Mouse (Mus musculus) ES-Bruce4 (cell line): ENCODE results near the gene Gpbar1. TPM values are rescaled to one million over a fixed set of nuclear protein-coding genes. Genes with fewer than 3 reads are reported as not detected.
A peak's percentile ranks its signal among the peaks of the same experiment; 100 is the strongest.

Source experiments
- H3K27ac ChIP-seq: 2 replicates; pipeline ENCODE4 v1.5.1; 2012; ENCODE audit warnings: low read length, inconsistent platforms; ENCODE audit not compliant: insufficient read depth
- H3K27me3 ChIP-seq: 2 replicates; pipeline ENCODE4 v1.6.1; 2012; ENCODE audit warnings: mild to moderate bottlenecking, low read length, inconsistent platforms; ENCODE audit not compliant: control insufficient read depth, poor library complexity, insufficient read depth, severe bottlenecking
- H3K36me3 ChIP-seq: 2 replicates; pipeline ENCODE4 v1.6.1; 2012; ENCODE audit warnings: inconsistent platforms, mild to moderate bottlenecking, low read length, moderate library complexity; ENCODE audit not compliant: control insufficient read depth, poor library complexity, insufficient read depth, severe bottlenecking
- H3K4me1 ChIP-seq: one replicate; pipeline ENCODE4 v1.8.1; 2011; ENCODE audit warnings: low read length; ENCODE audit not compliant: control insufficient read depth, insufficient read depth
- H3K4me3 ChIP-seq: 2 replicates; pipeline ENCODE4 v1.5.1; 2011; ENCODE audit warnings: low read depth, mild to moderate bottlenecking, low read length
- H3K9ac ChIP-seq: 2 replicates; pipeline ENCODE4 v1.6.1; 2012; ENCODE audit warnings: low read depth, mild to moderate bottlenecking, inconsistent platforms; ENCODE audit not compliant: poor library complexity, severe bottlenecking
- H3K9me3 ChIP-seq: replicated peaks from 2 replicates; pipeline ENCODE4 v1.6.1; 2012; ENCODE audit warnings: mild to moderate bottlenecking, low read length, inconsistent platforms; ENCODE audit not compliant: control insufficient read depth, poor library complexity, insufficient read depth, severe bottlenecking
- CTCF ChIP-seq: IDR thresholded peaks from one replicate; pipeline ENCODE4 v1.8.1; 2011; ENCODE audit warnings: low read depth, low read length
- EP300 ChIP-seq: IDR thresholded peaks from 2 replicates; pipeline ENCODE4 v1.6.1; 2011; ENCODE audit warnings: low read depth, low read length; ENCODE audit not compliant: insufficient read depth
- POLR2A ChIP-seq: IDR thresholded peaks from one replicate; pipeline ENCODE4 v1.8.1; 2011; ENCODE audit warnings: low read length; ENCODE audit not compliant: insufficient read depth
- polyA plus RNA-seq: library from polyadenylated mRNA; stranded (reverse); fragments of >200 nt; gene quantifications from 2 replicates; pipeline ENCODE4 v1.2.4, GENCODE M21; 2011; ENCODE audit warnings: low read depth; ENCODE audit not compliant: missing spikeins, insufficient read depth, insufficient read length

Gpbar1 gene
- polyA plus RNA-seq, 1 experiment: not detected

DNA sequence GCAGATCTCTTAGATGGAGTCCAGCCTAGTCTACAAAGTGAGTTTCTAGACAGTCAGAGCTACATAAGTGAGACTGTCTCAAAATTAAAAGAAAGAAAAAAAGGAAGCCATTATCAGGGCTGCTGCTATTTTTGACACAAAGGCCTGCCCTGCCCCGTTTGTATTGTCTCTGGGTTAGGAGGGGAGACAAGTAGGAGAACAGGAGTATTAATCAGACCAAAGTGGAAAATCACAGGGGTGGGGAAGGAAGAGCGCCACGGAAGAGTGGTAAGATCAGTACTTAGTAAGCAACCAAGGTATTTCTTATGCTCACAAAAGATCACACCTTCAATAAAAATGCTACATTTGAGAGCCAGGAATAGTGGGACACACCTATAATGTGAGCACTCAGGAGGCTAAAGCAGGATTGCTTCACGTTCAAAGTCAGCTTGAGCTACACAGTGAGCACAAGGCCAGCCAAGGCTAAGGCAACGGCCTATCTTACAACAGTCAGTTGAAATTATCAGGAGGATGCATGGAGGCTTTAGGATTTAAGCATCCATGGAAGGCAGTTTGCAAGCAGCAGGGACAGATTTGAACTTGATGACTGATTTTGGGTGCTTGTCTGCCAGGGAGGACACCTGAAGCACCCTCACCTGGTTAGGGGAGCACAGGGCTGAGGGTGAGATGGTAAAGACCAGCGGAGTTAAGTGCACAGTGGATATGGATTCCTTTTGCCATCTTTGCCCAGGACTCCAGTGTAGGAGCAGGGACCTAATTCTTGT lies 22.2 kb downstream of the Gpbar1 start:
- peaks cover 10% of the 10 kb centered on the region for H3K4me1 ChIP-seq
- H3K36me3 ChIP-seq: no peaks in the 10 kb centered on the region
- H3K9me3 ChIP-seq: no peaks in the 10 kb centered on the region
- H3K9ac ChIP-seq: no peak overlapping the region
- H3K4me3 ChIP-seq: no peak overlapping the region
- no peak overlapping the region for H3K27ac ChIP-seq
- no peaks in the 10 kb centered on the region for H3K27me3 ChIP-seq
- TF ChIP-seq CTCF (no peak), POLR2A (no peak), EP300 (no peak)

DNA sequence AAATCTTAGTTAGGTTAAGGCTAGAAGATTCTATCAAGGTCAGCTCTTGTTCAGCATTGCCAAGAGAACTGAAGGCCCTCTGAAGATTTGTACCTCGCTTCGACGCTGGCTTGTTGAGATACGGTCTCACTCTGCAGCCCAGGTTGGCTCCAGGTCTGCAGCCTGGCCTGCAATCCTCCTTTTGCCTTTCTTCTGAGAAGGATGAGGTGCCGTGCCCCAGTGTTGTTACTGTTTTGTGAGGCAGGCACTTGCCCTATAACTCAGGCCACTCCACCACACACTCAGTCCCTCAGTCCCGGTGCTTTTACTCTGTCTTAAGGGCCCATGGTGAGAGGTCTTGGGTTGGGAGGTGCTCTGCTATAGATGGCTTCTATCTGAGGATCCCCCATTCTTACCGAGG lies 23.9 kb downstream of the Gpbar1 start:
- Histone ChIP-seq H3K9ac (no peak overlapping the region), H3K36me3 (no peaks in the 10 kb centered on the region), H3K27me3 (no peaks in the 10 kb centered on the region), H3K4me3 (no peak overlapping the region), H3K4me1 (peaks cover 5% of the 10 kb centered on the region), H3K27ac (no peak overlapping the region), H3K9me3 (no peaks in the 10 kb centered on the region)
- TF ChIP-seq EP300 (no peak), CTCF (no peak), POLR2A (no peak)

DNA sequence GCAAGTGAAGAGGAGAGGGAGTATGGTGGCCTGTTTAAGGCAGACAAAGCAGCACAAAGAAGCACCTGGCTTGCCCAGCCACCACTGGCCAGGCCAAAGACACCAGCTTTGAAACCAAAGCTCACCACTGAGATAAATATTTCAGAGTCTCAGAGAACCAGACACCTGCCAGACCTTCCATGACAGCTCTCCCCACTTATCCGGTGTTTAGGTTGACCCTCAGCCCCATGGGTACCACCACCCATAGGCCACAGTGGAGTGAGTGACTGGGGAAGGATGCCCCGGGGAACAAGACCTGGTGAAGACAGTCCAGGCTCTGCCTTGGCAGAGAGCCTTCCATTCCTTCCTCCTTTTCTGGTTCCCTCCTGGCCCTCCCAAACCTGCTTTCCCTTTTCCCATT lies 24.5 kb downstream of the Gpbar1 start:
- 0 out of 2 replicates have a peak overlapping the region, but pooled peaks have one; percentile 1 for H3K4me3 ChIP-seq

DNA sequence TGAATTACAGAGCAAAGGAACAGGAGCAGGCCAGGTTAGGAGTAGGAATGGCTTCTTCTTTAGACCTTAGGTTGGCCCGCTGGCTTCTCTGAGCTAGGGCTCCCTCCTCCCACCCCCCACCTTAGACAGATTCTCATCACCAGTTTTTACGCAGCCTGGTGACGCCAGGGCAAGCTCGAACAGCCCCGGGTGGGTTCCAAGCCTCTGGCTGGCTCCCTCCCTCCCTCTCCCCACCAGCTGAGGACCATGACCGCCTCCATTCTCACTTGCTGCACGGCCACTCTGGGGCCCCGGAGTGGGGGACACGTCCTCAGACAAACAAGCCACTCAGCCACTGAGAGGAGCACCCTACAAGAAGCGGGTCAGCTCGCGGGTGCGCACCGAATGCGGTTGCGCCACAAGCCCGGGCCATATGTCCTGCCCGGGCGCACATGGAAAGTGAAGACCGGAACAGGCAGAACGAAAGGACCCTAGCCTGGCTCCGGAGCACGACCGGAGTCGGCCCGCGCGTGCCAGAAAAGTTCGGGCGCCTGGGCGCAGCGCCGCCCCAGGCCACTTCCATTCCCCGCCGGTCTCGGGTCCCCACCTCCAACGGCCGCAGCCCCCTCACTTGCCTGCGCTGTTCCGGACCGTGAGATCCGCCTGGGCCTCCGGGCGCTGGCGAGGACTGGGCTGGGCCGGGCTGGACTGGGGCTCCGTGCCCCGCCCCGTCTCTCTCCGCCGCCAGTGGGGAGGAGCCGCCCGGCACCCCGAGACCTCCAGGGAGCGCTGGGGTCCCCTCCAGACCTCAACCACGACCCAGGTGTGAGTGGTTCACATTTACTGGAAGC lies 25.4 kb downstream of the Gpbar1 start:
- H3K27ac ChIP-seq: peak overlapping the region; percentile 18; the same call in 1 of the 2 replicates
- peaks cover 3% of the 10 kb centered on the region for H3K4me1 ChIP-seq
- H3K4me3 ChIP-seq: peak overlapping the region; percentile 71
- H3K27me3 ChIP-seq: no peaks in the 10 kb centered on the region
- H3K9me3 ChIP-seq: no peaks in the 10 kb centered on the region
- no peaks in the 10 kb centered on the region for H3K36me3 ChIP-seq
- peak overlapping the region; percentile 73 for H3K9ac ChIP-seq
- TF ChIP-seq CTCF: no peak
- no peak for TF ChIP-seq EP300
- TF ChIP-seq POLR2A: no peak

More for the DNA sequence above, 24.5 kb downstream of the Gpbar1 start:
- Histone ChIP-seq H3K27ac (no peak overlapping the region), H3K9me3 (no peaks in the 10 kb centered on the region), H3K36me3 (no peaks in the 10 kb centered on the region), H3K27me3 (no peaks in the 10 kb centered on the region), H3K9ac (peak overlapping the region; percentile 73), H3K4me1 (peaks cover 3% of the 10 kb centered on the region)
- no peak for TF ChIP-seq POLR2A
- TF ChIP-seq CTCF: no peak
- TF ChIP-seq EP300: no peak

DNA sequence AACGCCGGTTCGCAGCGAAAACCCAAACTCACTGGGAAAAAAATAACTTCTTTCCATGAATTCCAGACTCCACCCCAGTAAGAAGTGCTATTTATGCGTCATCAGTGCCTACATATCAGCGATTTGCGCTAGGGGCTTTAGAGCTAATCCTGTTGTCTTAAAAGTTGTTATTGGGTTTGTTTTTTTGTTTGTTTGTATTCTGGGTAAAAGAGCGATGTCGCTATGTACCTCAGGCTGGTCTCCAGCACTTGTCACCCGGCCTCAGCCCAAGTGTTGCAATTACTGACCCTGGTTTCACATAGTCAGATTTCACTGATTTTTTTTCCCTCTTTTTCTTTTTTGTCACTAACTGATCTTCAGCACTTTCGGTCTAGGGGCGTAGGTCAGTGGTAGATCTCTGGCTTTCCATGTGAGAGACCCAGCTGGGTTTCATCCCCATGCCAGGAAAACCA lies 26.0 kb downstream of the Gpbar1 start:
- Histone ChIP-seq H3K27me3 (no peaks in the 10 kb centered on the region), H3K4me1 (peaks cover 3% of the 10 kb centered on the region), H3K4me3 (peak overlapping the region; percentile 71), H3K9me3 (no peaks in the 10 kb centered on the region), H3K36me3 (no peaks in the 10 kb centered on the region), H3K9ac (peak overlapping the region; percentile 73), H3K27ac (peak overlapping the region; percentile 18; the same call in 1 of the 2 replicates)
- TF ChIP-seq EP300 (no peak), POLR2A (no peak), CTCF (no peak)
